Mouse (Mus musculus): Measurements from ENCODE around the gene Acsl1. TPM values are rescaled to one million over a fixed set of nuclear protein-coding genes. Genes with fewer than 3 reads are reported as not detected.

Acsl1 gene
- total RNA-seq, 2 experiments from 2014 or later = 855 to 861 TPM

Other genes with a start within 250 kb of the Acsl1 start
- not detected for gene Helt, start 176.4 kb upstream of the Acsl1 start, total RNA-seq (2021)
- 1 to 10 TPM; 3.0 to 4.6 TPM for gene Cenpu, start 81.0 kb downstream of the Acsl1 start, total RNA-seq (2021)
- 1 to 10 TPM; 3.7 to 6.5 TPM for gene Primpol, start 146.2 kb downstream of the Acsl1 start, total RNA-seq (2021)
- gene Casp3, start 146.3 kb downstream of the Acsl1 start, total RNA-seq (2021) = 10 to 100 TPM; 15.8 to 18.7 TPM